ENCODE assay signal across 19 mouse cellular contexts in genomic region chr5:27242078-27242477, GRCm38 (mm10).
A peak's percentile ranks its signal among the peaks of the same experiment; 100 is the strongest.
DNase-seq lines count a peak whose midpoint lies in the region; ATAC-seq lines count a peak whose summit lies in the region.
"Had no signal": no experiment of that assay in that cellular context is flagged by ENCODE, and none has a peak within 500 bp of the region (broad histone marks: within the 10 kb centered on the region; RNA-seq: fewer than 3 reads in every experiment).

No protein-coding gene starts in this region.

- no peak overlapping the region for H3K4me2 ChIP-seq in forebrain, embryonic 16.5 days (ENCODE audit: low read length)
- H3K4me2 ChIP-seq in forebrain, embryonic 15.5 days (replicated peaks) = no peak overlapping the region
- H3K4me2 ChIP-seq in midbrain, embryonic 12.5 days (replicated peaks) = no peak overlapping the region
- no peak overlapping the region for H3K4me2 ChIP-seq in midbrain, embryonic 14.5 days (ENCODE audit: low read length)
- H3K4me2 ChIP-seq: embryonic facial prominence, embryonic 13.5 days; hindbrain, embryonic 13.5 days; intestine, embryonic 15.5 days had no signal

- intact Hi-C loops in left cerebral cortex, postnatal 25 days (cut with DNase I) = no loop called here

- no peaks in the 10 kb centered on the region for H3K4me1 ChIP-seq in forebrain, embryonic 16.5 days (replicated peaks; ENCODE audit: control insufficient read depth, insufficient read depth, low read length)
- no peaks in the 10 kb centered on the region for H3K4me1 ChIP-seq in forebrain, embryonic 15.5 days
- H3K4me1 ChIP-seq in midbrain, embryonic 12.5 days = no peaks in the 10 kb centered on the region
- H3K4me1 ChIP-seq in midbrain, embryonic 10.5 days = peaks cover 7% of the 10 kb centered on the region
- no peaks in the 10 kb centered on the region for H3K4me1 ChIP-seq in midbrain, embryonic 14.5 days (ENCODE audit: control insufficient read depth, insufficient read depth, low read length)
- H3K4me1 ChIP-seq: embryonic facial prominence, embryonic 13.5 days; intestine, embryonic 15.5 days had no signal

- no peak overlapping the region for H3K9ac ChIP-seq in forebrain, embryonic 16.5 days (replicated peaks; ENCODE audit: low read depth, low read length)
- no peak overlapping the region for H3K9ac ChIP-seq in forebrain, embryonic 15.5 days (replicated peaks)
- no peak overlapping the region for H3K9ac ChIP-seq in midbrain, embryonic 12.5 days (replicated peaks)
- H3K9ac ChIP-seq in midbrain, embryonic 14.5 days (replicated peaks; ENCODE audit: low read length) = no peak overlapping the region
- H3K9ac ChIP-seq: embryonic facial prominence, embryonic 13.5 days; hindbrain, embryonic 13.5 days; intestine, embryonic 15.5 days had no signal

- H3K36me3 ChIP-seq in forebrain, embryonic 16.5 days (ENCODE audit: control insufficient read depth, insufficient read depth) = no peaks in the 10 kb centered on the region
- no peaks in the 10 kb centered on the region for H3K36me3 ChIP-seq in forebrain, embryonic 15.5 days
- H3K36me3 ChIP-seq in midbrain, embryonic 12.5 days = no peaks in the 10 kb centered on the region
- no peaks in the 10 kb centered on the region for H3K36me3 ChIP-seq in midbrain, embryonic 10.5 days
- H3K36me3 ChIP-seq in midbrain, embryonic 14.5 days (ENCODE audit: control insufficient read depth, insufficient read depth, low read length) = no peaks in the 10 kb centered on the region
- H3K36me3 ChIP-seq: embryonic facial prominence, embryonic 13.5 days; hindbrain, embryonic 13.5 days; intestine, embryonic 15.5 days had no signal

- DNase-seq in midbrain, embryonic 10.5 days (ENCODE audit: low spot score) = no peak
- DNase-seq in midbrain, embryonic 14.5 days = peak; percentile 59
- no peak for DNase-seq in embryo, embryonic 11 days
- no peak for DNase-seq in left cerebral cortex, postnatal 25 days (ENCODE audit: low spot score in 2 of 2)
- DNase-seq: adrenal gland, adult 8-10 months; adrenal gland, postnatal 36 days; cerebellum, adult 11 months; cerebellum, adult 8-10 months; cerebellum, postnatal 14 days; gastrocnemius, adult 2 months; gastrocnemius, postnatal 25 days; heart, postnatal 10 days; heart, postnatal 4 days had no signal

- WGBS in forebrain, embryonic 16.5 days = 74% methylated on average over 3 of the region's 3 CpGs
- WGBS in forebrain, embryonic 15.5 days = 58% methylated on average over 3 of the region's 3 CpGs
- 65% methylated on average over 3 of the region's 3 CpGs for WGBS in midbrain, embryonic 12.5 days
- 79% methylated on average over 3 of the region's 3 CpGs for WGBS in midbrain, embryonic 10.5 days
- WGBS in midbrain, embryonic 14.5 days = 32% methylated on average over 3 of the region's 3 CpGs

- no peaks in the 10 kb centered on the region for H3K27me3 ChIP-seq in forebrain, embryonic 16.5 days (replicated peaks; ENCODE audit: control insufficient read depth, insufficient read depth, low read length)
- H3K27me3 ChIP-seq in forebrain, embryonic 15.5 days = no peaks in the 10 kb centered on the region
- H3K27me3 ChIP-seq in midbrain, embryonic 12.5 days = no peaks in the 10 kb centered on the region
- H3K27me3 ChIP-seq in midbrain, embryonic 10.5 days (ENCODE audit: low read depth, poor library complexity, severe bottlenecking) = no peaks in the 10 kb centered on the region
- H3K27me3 ChIP-seq in midbrain, embryonic 14.5 days (ENCODE audit: control insufficient read depth, insufficient read depth, low read length) = no peaks in the 10 kb centered on the region
- H3K27me3 ChIP-seq: embryonic facial prominence, embryonic 13.5 days; hindbrain, embryonic 13.5 days; intestine, embryonic 15.5 days had no signal

- H3K9me3 ChIP-seq in forebrain, embryonic 16.5 days (ENCODE audit: control insufficient read depth, low read length) = no peaks in the 10 kb centered on the region
- H3K9me3 ChIP-seq in forebrain, embryonic 15.5 days = no peaks in the 10 kb centered on the region
- H3K9me3 ChIP-seq in midbrain, embryonic 12.5 days = no peaks in the 10 kb centered on the region
- H3K9me3 ChIP-seq in midbrain, embryonic 10.5 days (replicated peaks) = no peaks in the 10 kb centered on the region
- no peaks in the 10 kb centered on the region for H3K9me3 ChIP-seq in midbrain, embryonic 14.5 days (ENCODE audit: control insufficient read depth, low read length)
- H3K9me3 ChIP-seq: embryonic facial prominence, embryonic 13.5 days; hindbrain, embryonic 13.5 days; intestine, embryonic 15.5 days had no signal

- no peak overlapping the region for H3K27ac ChIP-seq in forebrain, embryonic 16.5 days (ENCODE audit: low read length)
- no peak overlapping the region for H3K27ac ChIP-seq in forebrain, embryonic 15.5 days (replicated peaks)
- no peak overlapping the region for H3K27ac ChIP-seq in midbrain, embryonic 12.5 days (replicated peaks)
- no peak overlapping the region for H3K27ac ChIP-seq in midbrain, embryonic 10.5 days (replicated peaks)
- no peak overlapping the region for H3K27ac ChIP-seq in midbrain, embryonic 14.5 days (replicated peaks; ENCODE audit: low read depth, low read length)
- H3K27ac ChIP-seq: embryonic facial prominence, embryonic 13.5 days; gastrocnemius, adult 2 months; hindbrain, embryonic 13.5 days; intestine, embryonic 15.5 days had no signal

- 0 out of 2 replicates have a peak, but pooled peaks have one; percentile 23 for ATAC-seq in forebrain, embryonic 16.5 days
- no peak for ATAC-seq in forebrain, embryonic 15.5 days (replicated peaks)
- 0 out of 2 replicates have a peak, but pooled peaks have one; percentile 52 for ATAC-seq in midbrain, embryonic 12.5 days (ENCODE audit: low FRiP score, low read depth)
- peak; percentile 34; the same call in 1 of the 2 replicates for ATAC-seq in midbrain, embryonic 14.5 days (ENCODE audit: low FRiP score, low TSS enrichment)
- ATAC-seq: intestine, embryonic 15.5 days had no signal

- H3K4me3 ChIP-seq in forebrain, embryonic 16.5 days (replicated peaks; ENCODE audit: low read length) = no peak overlapping the region
- H3K4me3 ChIP-seq in forebrain, embryonic 15.5 days = no peak overlapping the region
- H3K4me3 ChIP-seq in midbrain, embryonic 12.5 days = no peak overlapping the region
- H3K4me3 ChIP-seq in midbrain, embryonic 10.5 days = no peak overlapping the region
- no peak overlapping the region for H3K4me3 ChIP-seq in midbrain, embryonic 14.5 days (replicated peaks; ENCODE audit: low read depth, low read length)
- H3K4me3 ChIP-seq: embryonic facial prominence, embryonic 13.5 days; gastrocnemius, adult 2 months; hindbrain, embryonic 13.5 days; intestine, embryonic 15.5 days had no signal
